Mouse (Mus musculus): ENCODE results near the gene Stambpl1. TPM values are rescaled to one million over a fixed set of nuclear protein-coding genes. Genes with fewer than 3 reads are reported as not detected.

The Stambpl1 gene
- total and polyA plus RNA-seq, 3 experiments = not detected

DNA sequence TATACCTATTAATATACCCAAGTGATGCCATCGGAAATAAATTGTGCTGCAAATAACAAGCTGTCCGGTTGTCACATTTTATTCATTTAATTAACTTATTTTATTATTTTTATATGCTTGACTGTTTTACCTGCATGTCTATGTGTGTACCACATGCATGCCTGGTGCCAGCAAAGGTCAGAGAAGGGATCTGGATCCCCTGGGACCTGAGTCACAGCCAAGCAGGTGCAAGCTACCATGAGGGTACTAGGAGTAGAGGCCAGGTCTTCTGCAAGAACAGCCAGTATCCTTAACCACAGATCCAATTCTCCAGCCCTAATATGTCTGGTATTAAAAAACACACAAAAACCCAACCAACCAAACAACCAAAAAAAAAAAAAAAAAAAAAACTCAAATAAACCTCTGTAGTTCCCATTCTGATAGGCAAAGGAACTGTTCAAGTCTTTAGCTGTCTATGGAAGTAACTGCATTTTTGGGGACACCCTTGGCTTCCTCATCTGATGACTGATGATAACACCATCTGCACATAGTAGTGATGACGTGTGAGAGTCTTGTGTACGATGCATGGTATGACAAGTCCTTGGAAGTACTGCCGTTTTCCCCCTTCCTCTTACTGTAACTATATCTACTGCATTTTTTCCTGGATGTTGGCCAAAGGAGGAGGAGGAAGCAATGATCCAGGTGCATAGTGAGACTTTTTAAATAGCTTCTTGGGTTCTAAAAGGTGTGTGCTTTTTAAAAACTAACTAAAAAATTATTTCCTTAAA, 48.4 kb downstream of the Stambpl1 start:
- Histone ChIP-seq H3K79me2 (ENCODE audit: control insufficient read depth, insufficient read depth, low read length, poor library complexity) (no peaks in the 10 kb centered on the region), H3K27me3 (ENCODE audit: control insufficient read depth in 1 of 2, insufficient read depth in 2 of 2, low read length in 2 of 2) (no peaks in the 10 kb centered on the region; a peak in 1 of 4 replicates), H3K27ac (ENCODE audit: control insufficient read depth, low read depth, low read length) (no peak overlapping the region), H3K4me1 (ENCODE audit: control insufficient read depth in 1 of 2, insufficient read depth in 2 of 2, low read length in 2 of 2) (no peaks in the 10 kb centered on the region), H3K9ac (ENCODE audit: control insufficient read depth, low read depth, low read length, poor library complexity, severe bottlenecking) (no peak overlapping the region), H3K9me3 (replicated peaks; ENCODE audit: insufficient read depth, low read length) (no peaks in the 10 kb centered on the region), H3K36me3 (ENCODE audit: control insufficient read depth in 1 of 2, insufficient read depth in 2 of 2, low read length in 2 of 2) (no peaks in the 10 kb centered on the region), H3K4me3 (ENCODE audit: control insufficient read depth in 1 of 2, insufficient read depth in 1 of 2, low read depth in 2 of 2, low read length in 2 of 2) (no peak overlapping the region)
- TF ChIP-seq ELF1 (IDR thresholded peaks at IDR 0.05; ENCODE audit: low read depth, low read length) (no peak), POLR2AphosphoS2 (IDR thresholded peaks at IDR 0.05; ENCODE audit: low read length) (no peak), MAX (IDR thresholded peaks at IDR 0.05; ENCODE audit: low read length) (no peak), POLR2A (IDR thresholded peaks at IDR 0.05; ENCODE audit: control insufficient read depth in 1 of 2, insufficient read depth in 1 of 2, low read depth in 1 of 2, low read length in 2 of 2, poor library complexity in 1 of 2) (no peak), RAD21 (IDR thresholded peaks at IDR 0.05; ENCODE audit: low read depth, low read length) (no peak), MYB (IDR thresholded peaks at IDR 0.05; ENCODE audit: low read depth, low read length) (no peak), RCOR1 (IDR thresholded peaks at IDR 0.05; ENCODE audit: low read depth, low read length) (no peak), MXI1 (IDR thresholded peaks at IDR 0.05; ENCODE audit: low read depth, low read length) (no peak), ZMIZ1 (IDR thresholded peaks at IDR 0.05; ENCODE audit: low read depth, low read length) (no peak), EP300 (IDR thresholded peaks at IDR 0.05; ENCODE audit: low read depth in 1 of 2, low read length in 2 of 2) (no peak), ZNF384 (IDR thresholded peaks at IDR 0.05; ENCODE audit: low read depth, low read length) (no peak), ZC3H11A (IDR thresholded peaks at IDR 0.05; ENCODE audit: low read depth, low read length) (no peak), BHLHE40 (IDR thresholded peaks at IDR 0.05; ENCODE audit: borderline replicate concordance, low read depth, low read length) (no peak), USF2 (IDR thresholded peaks at IDR 0.05; ENCODE audit: borderline replicate concordance in 1 of 2, insufficient read depth in 1 of 2, low read depth in 1 of 2, low read length in 2 of 2) (no peak)
- no peak for DNase-seq (ENCODE audit: low read depth, low spot score)

DNA sequence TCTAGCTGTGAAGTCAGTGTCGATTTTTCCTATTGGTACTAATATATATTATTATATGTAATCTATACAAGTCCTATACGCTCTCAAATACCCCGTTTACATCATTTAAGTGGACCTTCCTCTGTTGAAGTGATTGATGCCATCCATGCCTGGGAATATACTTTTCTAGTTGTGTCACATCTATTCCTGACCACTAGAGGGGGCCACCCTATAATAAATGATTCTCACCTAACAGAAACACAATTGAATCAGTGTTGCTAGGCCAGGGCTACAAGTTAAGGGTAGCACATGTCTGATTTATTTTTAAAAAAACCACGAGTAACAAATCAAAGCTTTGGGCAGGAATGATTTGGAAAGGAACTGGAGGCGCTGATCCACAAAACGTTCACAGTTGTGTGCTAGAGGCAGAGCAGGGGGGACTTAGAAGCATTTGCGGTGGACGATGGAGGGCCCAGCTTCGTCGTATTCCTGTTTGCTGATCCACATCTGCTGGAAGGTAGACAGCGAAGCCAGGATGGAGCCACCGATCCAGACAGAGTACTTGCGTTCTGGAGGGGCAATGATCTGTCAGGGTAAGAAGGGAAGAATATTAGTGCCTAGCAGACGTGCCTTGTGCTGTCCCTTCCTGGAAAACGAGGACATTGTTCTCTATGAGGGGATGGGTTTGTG, 49.4 kb downstream of the Stambpl1 start:
- Histone ChIP-seq H3K9ac (ENCODE audit: control insufficient read depth, low read depth, low read length, poor library complexity, severe bottlenecking) (no peak overlapping the region), H3K9me3 (replicated peaks; ENCODE audit: insufficient read depth, low read length) (no peaks in the 10 kb centered on the region), H3K79me2 (ENCODE audit: control insufficient read depth, insufficient read depth, low read length, poor library complexity) (no peaks in the 10 kb centered on the region), H3K36me3 (ENCODE audit: control insufficient read depth in 1 of 2, insufficient read depth in 2 of 2, low read length in 2 of 2) (no peaks in the 10 kb centered on the region), H3K4me1 (ENCODE audit: control insufficient read depth in 1 of 2, insufficient read depth in 2 of 2, low read length in 2 of 2) (no peaks in the 10 kb centered on the region), H3K4me3 (ENCODE audit: control insufficient read depth in 1 of 2, insufficient read depth in 1 of 2, low read depth in 2 of 2, low read length in 2 of 2) (no peak overlapping the region), H3K27ac (ENCODE audit: control insufficient read depth, low read depth, low read length) (no peak overlapping the region), H3K27me3 (ENCODE audit: control insufficient read depth in 1 of 2, insufficient read depth in 2 of 2, low read length in 2 of 2) (no peaks in the 10 kb centered on the region; a peak in 1 of 4 replicates)
- DNase-seq (ENCODE audit: low read depth, low spot score) = peak; percentile 50
- TF ChIP-seq MYB (IDR thresholded peaks at IDR 0.05; ENCODE audit: low read depth, low read length) = no peak
- TF ChIP-seq E2F4 (IDR thresholded peaks at IDR 0.05; ENCODE audit: borderline replicate concordance, low read depth, low read length) = no peak
- TF ChIP-seq TBP (IDR thresholded peaks at IDR 0.05; ENCODE audit: low read depth, low read length) = no peak
- TF ChIP-seq RAD21 (IDR thresholded peaks at IDR 0.05; ENCODE audit: low read depth, low read length) = peak; percentile 66
- peak in 2 of 3 experiments; percentile 43 to 76; a peak in 3 of 6 replicates for TF ChIP-seq CTCF (IDR thresholded peaks at IDR 0.05 in 2 of 3, conservative IDR thresholded peaks at IDR 0.05 in 1 of 3; ENCODE audit: control insufficient read depth in 1 of 3, insufficient read depth in 1 of 3, low read depth in 2 of 3, low read length in 3 of 3, poor library complexity in 1 of 3, severe bottlenecking in 1 of 3)
- no peak for TF ChIP-seq GABPA (IDR thresholded peaks at IDR 0.05; ENCODE audit: low read depth, low read length)
- TF ChIP-seq SMC3 (IDR thresholded peaks at IDR 0.05; ENCODE audit: low read depth, low read length) = peak; percentile 60
- TF ChIP-seq ZC3H11A (IDR thresholded peaks at IDR 0.05; ENCODE audit: low read depth, low read length) = peak; percentile 33; the same call in 1 of the 2 replicates
- no peak for TF ChIP-seq ZNF384 (IDR thresholded peaks at IDR 0.05; ENCODE audit: low read depth, low read length)
